Mouse (Mus musculus) lung, postnatal 0 days (tissue): ENCODE measurements at regions not wholly inside any gene's neighbourhood (a gene's known extent, or its start where the extent isn't known, plus 50 kb on each side); places are given as distances from the start of the nearest gene placed in this dataset.

ENCODE experiments used
- ATAC-seq: fragments of 200-750 bp; cut with Nextera tagmentation; 2 replicates; pipeline ENCODE4 v1.8.0; 2017; ENCODE audit warnings: moderate library complexity
- DNase-seq: peaks from one replicate; pipeline ENCODE4 v3.0.0-alpha.2; 2016; ENCODE audit warnings: low spot score
- H3K27ac ChIP-seq: fragments of 300-500 bp; sonication (generic); 2 replicates; pipeline ENCODE4 v1.5.1; 2014; ENCODE audit warnings: antibody characterized with exemption, mild to moderate bottlenecking, low read length, mixed read lengths
- H3K27me3 ChIP-seq: fragments of 300-500 bp; sonication (generic); replicated peaks from 2 replicates; pipeline ENCODE4 v1.6.1; 2014; ENCODE audit warnings: low read length, mixed read lengths; ENCODE audit not compliant: insufficient read depth
- H3K36me3 ChIP-seq: fragments of 300-500 bp; sonication (generic); 2 replicates; pipeline ENCODE4 v1.6.1; 2014; ENCODE audit warnings: low read length, mixed read lengths; ENCODE audit not compliant: insufficient read depth
- H3K4me1 ChIP-seq: fragments of 300-500 bp; sonication (generic); 2 replicates; pipeline ENCODE4 v1.6.1; 2014; ENCODE audit warnings: antibody characterized with exemption, low read depth, low read length, mixed read lengths; ENCODE audit not compliant: insufficient read depth
- H3K4me2 ChIP-seq: fragments of 300-500 bp; sonication (generic); replicated peaks from 2 replicates; pipeline ENCODE4 v1.6.1; 2014; ENCODE audit warnings: low read depth, mild to moderate bottlenecking, low read length, moderate library complexity, mixed read lengths
- H3K4me3 ChIP-seq: fragments of 300-500 bp; sonication (generic); 2 replicates; pipeline ENCODE4 v1.5.1; 2014; ENCODE audit warnings: low read depth, low read length
- H3K9ac ChIP-seq: fragments of 300-500 bp; sonication (generic); replicated peaks from 2 replicates; pipeline ENCODE4 v1.6.1; 2014; ENCODE audit warnings: low read depth, mild to moderate bottlenecking
- H3K9me3 ChIP-seq: fragments of 300-500 bp; sonication (generic); 2 replicates; pipeline ENCODE4 v1.6.1; 2016; ENCODE audit warnings: low read length, mixed read lengths
- CTCF ChIP-seq: IDR thresholded peaks from 2 replicates; pipeline ENCODE4 v1.5.1; 2016; ENCODE audit warnings: antibody characterized with exemption, mild to moderate bottlenecking
- EP300 ChIP-seq: IDR thresholded peaks from 2 replicates; pipeline ENCODE4 v1.6.1; 2016; ENCODE audit warnings: antibody characterized with exemption, mild to moderate bottlenecking, control low read depth
- WGBS: fragments of 180-500 bp; shearing (Covaris S2); extraction: QIAGEN DNeasy Blood & Tissue Kit; methylation state at CpG from one replicate; pipeline ENCODE4 v1.1.7; 2014; 5-methylcytosine and 5-hydroxymethylcytosine counted together

DNA sequence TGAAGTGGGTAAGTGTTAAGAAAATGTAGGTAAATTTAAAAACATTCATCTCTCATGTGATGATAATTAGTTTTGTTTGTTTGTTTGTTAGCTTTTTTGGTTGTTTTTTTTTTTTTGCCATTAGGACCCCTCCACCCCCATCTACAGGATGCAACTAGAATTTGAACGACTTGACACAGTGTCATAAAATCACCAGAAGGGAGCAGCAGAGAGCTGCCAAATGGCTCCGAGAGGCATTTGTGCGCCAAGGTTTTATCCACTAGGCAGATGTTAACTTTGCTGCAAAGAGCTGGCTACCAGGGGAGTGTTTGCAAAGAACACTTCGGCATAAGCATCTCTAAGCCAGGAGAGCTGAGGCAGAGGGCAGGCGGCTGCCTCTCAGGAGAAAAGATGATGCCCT lies 72.7 kb upstream of the Acpp start:
- TF ChIP-seq EP300 (no peak), CTCF (peak; percentile 76)
- Histone ChIP-seq H3K9me3 (no peaks in the 10 kb centered on the region), H3K4me2 (no peak overlapping the region), H3K9ac (no peak overlapping the region), H3K27ac (no peak overlapping the region), H3K4me1 (no peaks in the 10 kb centered on the region), H3K27me3 (no peaks in the 10 kb centered on the region), H3K36me3 (no peaks in the 10 kb centered on the region), H3K4me3 (no peak overlapping the region)
- ATAC-seq, result no peak
- peak; percentile 72 for DNase-seq
- WGBS, result 2% methylated on average over 5 of the region's 5 CpGs

DNA sequence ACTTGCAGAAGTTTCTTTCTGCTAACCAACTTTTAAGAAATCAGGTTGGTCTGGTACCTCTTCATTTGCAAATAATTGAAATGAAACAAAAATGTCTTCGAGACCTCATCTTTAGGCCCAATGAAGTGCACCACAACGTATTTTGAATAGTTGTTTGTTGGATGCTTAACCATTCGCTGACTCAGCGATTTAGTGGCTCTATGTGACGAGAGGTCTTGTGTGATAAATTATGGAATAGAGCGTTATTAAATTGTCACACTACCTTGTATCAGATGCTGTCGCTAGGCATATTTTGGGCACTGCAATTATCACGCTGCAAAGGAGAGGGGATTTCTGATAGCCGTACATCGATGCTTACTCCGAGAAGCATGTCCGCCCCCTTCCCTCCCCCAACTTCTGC lies 71.8 kb upstream of the Acpp start:
- H3K4me1 ChIP-seq, result no peaks in the 10 kb centered on the region
- ATAC-seq (no peak), DNase-seq (no peak)
- H3K36me3 ChIP-seq, result no peaks in the 10 kb centered on the region
- no peaks in the 10 kb centered on the region for H3K27me3 ChIP-seq
- TF ChIP-seq CTCF, result no peak
- TF ChIP-seq EP300, result no peak
- peak overlapping the region; percentile 27; the same call in 1 of the 2 replicates for H3K4me2 ChIP-seq
- no peaks in the 10 kb centered on the region for H3K9me3 ChIP-seq
- no peak overlapping the region for H3K4me3 ChIP-seq
- 27% methylated on average over 12 of the region's 12 CpGs for WGBS
- H3K27ac ChIP-seq, result no peak overlapping the region
- H3K9ac ChIP-seq, result no peak overlapping the region

DNA sequence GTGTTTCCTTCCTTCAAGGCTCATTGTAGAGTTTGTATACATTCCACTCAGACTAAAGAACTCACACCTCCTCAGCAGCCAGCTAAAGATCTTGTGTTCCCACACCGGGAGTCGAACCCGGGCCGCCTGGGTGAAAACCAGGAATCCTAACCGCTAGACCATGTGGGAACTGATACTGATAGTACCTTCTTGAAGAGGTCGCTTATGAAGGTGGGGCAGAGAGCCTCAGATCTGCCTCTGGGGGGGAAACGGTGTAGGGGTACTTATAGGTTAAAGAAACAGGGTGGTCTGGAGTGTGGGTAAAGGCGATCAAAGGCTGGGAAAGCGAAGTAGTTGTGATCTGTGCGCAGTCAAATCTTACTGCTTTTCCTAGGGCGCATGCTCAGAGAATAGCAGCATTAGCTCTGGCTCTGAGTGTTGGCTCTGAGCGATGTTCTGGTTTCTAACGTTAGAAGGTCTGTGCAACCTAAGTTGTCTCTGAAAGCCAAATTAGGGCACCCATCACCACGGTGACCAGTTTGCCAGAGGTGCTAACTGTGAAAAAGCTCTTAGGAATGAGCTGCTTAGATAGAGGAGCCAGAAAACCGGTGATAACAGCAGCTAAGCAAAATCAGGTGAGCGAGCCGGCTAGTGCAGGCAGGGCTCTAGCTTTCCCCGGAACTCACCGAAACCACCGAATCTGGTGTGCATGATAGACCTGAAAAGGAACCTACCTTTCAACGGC lies 71.2 kb upstream of the Acpp start:
- Histone ChIP-seq H3K4me3 (no peak overlapping the region), H3K27me3 (no peaks in the 10 kb centered on the region), H3K9ac (no peak overlapping the region), H3K36me3 (no peaks in the 10 kb centered on the region), H3K27ac (no peak overlapping the region), H3K4me1 (no peaks in the 10 kb centered on the region), H3K4me2 (peak overlapping the region; percentile 27), H3K9me3 (no peaks in the 10 kb centered on the region)
- TF ChIP-seq EP300 (no peak), CTCF (no peak)
- peak; percentile 26 for DNase-seq
- ATAC-seq, result peak; percentile 23; the same call in 1 of the 2 replicates
- WGBS, result 19% methylated on average over 21 of the region's 21 CpGs

DNA sequence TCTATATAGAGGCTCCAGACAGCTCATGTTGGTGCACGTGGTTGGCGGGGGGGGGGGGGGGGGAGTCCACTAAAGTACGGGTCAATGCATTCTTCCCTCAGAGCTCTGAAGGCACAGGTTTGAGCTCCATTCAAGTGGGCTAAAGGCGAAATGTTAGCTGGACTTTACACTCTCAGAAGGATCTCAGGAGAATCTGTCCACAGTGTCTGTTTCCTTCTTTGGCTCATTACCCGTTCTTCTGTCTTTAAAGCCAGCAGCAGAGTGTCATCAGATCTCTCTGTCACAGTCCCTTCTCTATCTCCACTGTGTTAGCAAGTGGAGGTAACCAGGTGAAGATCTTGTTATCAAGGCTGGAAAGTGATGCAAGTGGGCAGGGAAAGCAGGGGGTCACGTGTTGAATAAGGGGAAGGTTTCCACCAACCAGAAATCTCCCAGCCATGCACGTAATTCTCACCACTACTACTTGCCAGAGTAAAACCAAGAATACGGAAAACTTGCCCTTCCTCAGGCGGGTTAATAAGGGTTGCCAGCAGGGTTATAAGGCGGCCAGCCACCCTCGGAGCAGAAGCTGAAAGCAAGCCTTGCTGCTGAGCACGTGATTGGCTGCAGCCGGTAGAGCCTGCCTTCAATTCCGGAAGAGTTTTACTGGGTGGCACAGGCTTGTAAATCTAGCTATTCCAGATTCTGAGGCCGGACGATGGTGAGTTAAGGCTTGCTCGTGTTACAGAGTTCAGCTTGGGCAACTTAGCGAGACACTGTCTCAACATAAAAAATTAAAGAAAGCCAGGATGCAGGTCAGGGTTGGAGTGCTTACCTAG lies 70.2 kb upstream of the Acpp start:
- ATAC-seq (peak; percentile 60), DNase-seq (peak; percentile 37)
- peak overlapping the region; percentile 36 for H3K4me2 ChIP-seq
- no peak overlapping the region for H3K27ac ChIP-seq
- no peak overlapping the region for H3K9ac ChIP-seq
- TF ChIP-seq CTCF (no peak), EP300 (no peak)
- no peaks in the 10 kb centered on the region for H3K36me3 ChIP-seq
- no peaks in the 10 kb centered on the region for H3K27me3 ChIP-seq
- no peak overlapping the region for H3K4me3 ChIP-seq
- H3K9me3 ChIP-seq, result no peaks in the 10 kb centered on the region
- H3K4me1 ChIP-seq, result no peaks in the 10 kb centered on the region
- 21% methylated on average over 18 of the region's 18 CpGs for WGBS

DNA sequence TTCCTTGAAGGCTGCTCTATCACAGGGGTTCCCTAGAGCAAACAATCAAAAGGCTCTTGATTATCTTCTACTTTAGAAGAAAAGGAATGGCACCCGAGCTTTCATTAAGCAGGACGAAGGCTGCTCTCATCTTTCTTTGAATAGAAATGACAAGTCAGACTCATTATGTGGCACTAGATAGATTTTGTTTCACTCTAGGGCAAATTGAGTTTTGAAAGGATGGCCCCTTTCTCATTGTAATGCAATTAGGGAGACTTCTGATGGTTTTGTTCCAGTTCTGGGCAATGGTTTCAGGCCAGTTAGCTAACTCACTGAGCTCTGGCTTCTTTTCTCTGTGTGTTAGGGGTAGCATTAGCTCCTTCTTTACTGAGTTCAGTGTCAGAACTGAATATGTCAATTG lies 69.5 kb upstream of the Acpp start:
- no peak overlapping the region for H3K4me2 ChIP-seq
- no peaks in the 10 kb centered on the region for H3K27me3 ChIP-seq
- no peak overlapping the region for H3K9ac ChIP-seq
- H3K4me3 ChIP-seq, result no peak overlapping the region
- TF ChIP-seq EP300 (no peak), CTCF (no peak)
- no peaks in the 10 kb centered on the region for H3K9me3 ChIP-seq
- no peaks in the 10 kb centered on the region for H3K36me3 ChIP-seq
- H3K27ac ChIP-seq, result no peak overlapping the region
- no peaks in the 10 kb centered on the region for H3K4me1 ChIP-seq
- DNase-seq, result no peak
- ATAC-seq, result no peak
- 57% methylated on average over 2 of the region's 2 CpGs for WGBS

DNA sequence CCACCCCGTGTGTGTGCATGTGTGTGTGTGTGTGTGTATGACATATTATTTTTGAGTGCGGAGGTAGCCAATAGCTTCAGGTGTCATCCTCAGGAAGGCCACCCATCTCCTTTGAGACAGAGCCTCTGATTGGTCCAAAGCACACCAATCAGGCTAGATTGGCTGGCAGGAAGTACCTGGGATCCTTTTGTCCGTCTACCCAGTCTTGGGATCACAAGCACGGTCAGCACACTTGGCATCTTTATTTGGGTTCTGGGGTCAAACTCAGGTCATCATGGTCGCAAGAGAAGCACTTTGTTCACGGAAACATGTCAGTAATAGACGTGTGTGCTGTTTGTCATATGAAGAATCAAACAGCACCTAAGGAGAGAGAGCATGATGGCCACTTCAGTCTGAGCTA lies 68.9 kb upstream of the Acpp start:
- Histone ChIP-seq H3K9ac (no peak overlapping the region), H3K4me2 (no peak overlapping the region), H3K4me1 (no peaks in the 10 kb centered on the region), H3K27me3 (no peaks in the 10 kb centered on the region), H3K4me3 (no peak overlapping the region), H3K27ac (no peak overlapping the region), H3K9me3 (no peaks in the 10 kb centered on the region), H3K36me3 (no peaks in the 10 kb centered on the region)
- TF ChIP-seq EP300 (no peak), CTCF (no peak)
- no peak for DNase-seq
- no peak for ATAC-seq
- 43% methylated on average over 7 of the region's 7 CpGs for WGBS
